Mouse (Mus musculus): ENCODE results near the gene Numb.

GRCm38 (mm10) chr12:83914202-83914740 is 7.5 kb downstream of the Numb start:
- TF ChIP-seq CTCF (IDR thresholded peaks at IDR 0.05; ENCODE audit: borderline replicate concordance, extremely low read depth, insufficient read depth, insufficient read length) (no peak), POLR2A (IDR thresholded peaks at IDR 0.05; ENCODE audit: borderline replicate concordance, extremely low read depth, insufficient read depth, insufficient read length, poor library complexity, severe bottlenecking) (no peak)
